Mouse (Mus musculus) liver, embryonic 11.5 days (tissue): ENCODE data around the gene Agbl5. TPM values are rescaled to one million over a fixed set of nuclear protein-coding genes. Genes with fewer than 3 reads are reported as not detected.

Experiments used
- ATAC-seq: fragments of 200-750 bp; cut with Nextera tagmentation; replicated peaks from 2 replicates; pipeline ENCODE4 v1.8.0; 2017; ENCODE audit warnings: moderate number of reproducible peaks, mild to moderate bottlenecking, moderate TSS enrichment, moderate library complexity; ENCODE audit not compliant: low FRiP score
- DNase-seq: peaks from one replicate; pipeline ENCODE4 v3.0.0-alpha.2; 2017; ENCODE audit warnings: low spot score
- H3K27ac ChIP-seq: fragments of 300-500 bp; sonication (generic); 2 replicates; pipeline ENCODE4 v1.5.1; 2014; ENCODE audit warnings: mild to moderate bottlenecking, low read depth, low read length, control low read depth
- H3K27me3 ChIP-seq: fragments of 300-500 bp; sonication (generic); replicated peaks from 2 replicates; pipeline ENCODE4 v1.6.1; 2014; ENCODE audit warnings: low read length, mixed read lengths; ENCODE audit not compliant: control insufficient read depth, insufficient read depth
- H3K36me3 ChIP-seq: fragments of 300-500 bp; sonication (generic); 2 replicates; pipeline ENCODE4 v1.6.1; 2014; ENCODE audit warnings: mild to moderate bottlenecking, low read length, moderate library complexity, mixed read lengths; ENCODE audit not compliant: control insufficient read depth, insufficient read depth
- H3K4me1 ChIP-seq: fragments of 300-500 bp; sonication (generic); replicated peaks from 2 replicates; pipeline ENCODE4 v1.6.1; 2014; ENCODE audit warnings: low read length, mixed read lengths; ENCODE audit not compliant: control insufficient read depth, insufficient read depth
- H3K4me2 ChIP-seq: fragments of 300-500 bp; sonication (generic); 2 replicates; pipeline ENCODE4 v1.6.1; 2014; ENCODE audit warnings: mild to moderate bottlenecking, control low read depth, moderate library complexity
- H3K4me3 ChIP-seq: fragments of 300-500 bp; sonication (generic); 2 replicates; pipeline ENCODE4 v1.5.1; 2014; ENCODE audit warnings: low read depth, low read length, control low read depth
- H3K9ac ChIP-seq: fragments of 300-500 bp; sonication (generic); 2 replicates; pipeline ENCODE4 v1.6.1; 2014; ENCODE audit warnings: low read depth, low read length, control low read depth
- H3K9me3 ChIP-seq: fragments of 300-500 bp; sonication (generic); 2 replicates; pipeline ENCODE4 v1.6.1; 2016; ENCODE audit warnings: low read length, inconsistent platforms, mixed read lengths; ENCODE audit not compliant: control insufficient read depth
- WGBS: fragments of 180-500 bp; shearing (Covaris S2); extraction: QIAGEN DNeasy Blood & Tissue Kit; methylation state at CpG from one replicate; pipeline ENCODE4 v1.1.7; 2014; 5-methylcytosine and 5-hydroxymethylcytosine counted together
- polyA plus RNA-seq: library from polyadenylated mRNA; unstranded; fragments of >200 nt; fragmentation: Nextera tagmentation; extraction: Ambion mirVana; gene quantifications from 2 replicates; pipeline ENCODE4 v1.2.1, GENCODE M21; 2014

Gene Agbl5
- polyA plus RNA-seq, 1 experiment from 2014 or later = 14.4 TPM

DNA sequence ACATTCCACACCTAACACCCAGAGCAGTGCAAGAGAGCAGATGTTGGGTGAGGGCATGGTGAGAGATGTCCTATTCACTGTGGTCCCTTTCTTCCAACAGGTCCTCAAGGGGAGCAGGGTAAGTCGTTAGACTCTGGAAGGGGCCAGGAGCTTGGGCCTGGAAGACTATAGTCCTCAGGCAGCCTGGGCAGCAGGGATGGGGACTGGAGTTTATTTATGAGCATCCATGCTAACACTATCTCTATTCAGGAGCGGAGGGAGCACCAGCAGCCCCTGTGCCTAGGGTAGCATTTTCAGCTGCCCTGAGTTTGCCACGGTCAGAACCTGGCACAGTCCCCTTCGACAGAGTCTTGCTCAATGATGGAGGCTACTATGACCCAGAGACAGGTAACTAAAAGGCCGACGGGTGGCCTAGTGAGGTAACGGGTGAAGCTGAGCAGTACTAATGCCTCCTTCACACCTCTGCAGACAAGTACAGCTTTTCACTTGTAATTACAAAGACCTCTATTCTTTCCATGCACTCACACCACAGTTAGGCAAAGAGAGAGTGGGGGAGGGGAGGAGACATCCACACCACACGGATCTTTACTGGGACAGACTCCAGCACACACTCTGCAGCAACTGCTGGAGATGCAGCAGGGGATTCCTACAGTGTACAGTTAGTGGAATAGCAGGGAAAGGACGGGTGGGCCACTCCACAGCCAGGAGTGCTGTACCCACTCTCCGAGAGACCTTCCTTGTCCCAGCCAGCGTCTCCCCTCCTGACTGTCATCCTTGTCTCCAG, 31.5 kb downstream of the Agbl5 start:
- H3K27me3 ChIP-seq = no peaks in the 10 kb centered on the region
- 79% methylated on average over 11 of the region's 11 CpGs for WGBS
- peak overlapping the region; percentile 98; the same call in 1 of the 2 replicates for H3K4me2 ChIP-seq
- no peak overlapping the region for H3K4me3 ChIP-seq
- no peak overlapping the region for H3K27ac ChIP-seq
- H3K4me1 ChIP-seq = peaks cover 38% of the 10 kb centered on the region
- DNase-seq = no peak
- H3K9me3 ChIP-seq = no peaks in the 10 kb centered on the region
- ATAC-seq = no peak
- no peak overlapping the region for H3K9ac ChIP-seq
- H3K36me3 ChIP-seq = peaks cover 26% of the 10 kb centered on the region

DNA sequence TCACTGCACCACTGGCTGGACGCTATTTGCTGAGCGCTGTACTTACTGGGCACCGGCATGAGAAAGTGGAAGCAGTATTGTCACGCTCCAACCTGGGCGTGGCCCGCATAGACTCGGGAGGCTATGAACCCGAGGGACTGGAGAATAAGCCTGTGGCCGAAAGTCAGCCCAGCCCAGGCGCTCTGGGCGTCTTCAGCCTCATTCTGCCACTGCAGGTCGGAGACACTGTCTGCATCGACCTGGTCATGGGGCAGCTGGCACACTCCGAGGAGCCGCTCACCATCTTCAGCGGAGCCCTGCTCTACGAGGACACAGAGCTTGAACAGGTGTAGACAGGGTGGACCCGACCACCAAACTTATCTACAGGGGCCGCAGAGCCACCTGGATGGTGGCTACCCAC, 32.1 kb downstream of the Agbl5 start:
- no peak for ATAC-seq
- peaks cover 32% of the 10 kb centered on the region for H3K4me1 ChIP-seq
- peak overlapping the region; percentile 98 for H3K4me2 ChIP-seq
- peak overlapping the region; percentile 51 for H3K4me3 ChIP-seq
- no peak for DNase-seq
- H3K9ac ChIP-seq = peak overlapping the region; percentile 38
- peaks cover 26% of the 10 kb centered on the region for H3K36me3 ChIP-seq
- WGBS = 60% methylated on average over 19 of the region's 19 CpGs
- H3K27me3 ChIP-seq = no peaks in the 10 kb centered on the region
- H3K27ac ChIP-seq = peak overlapping the region; percentile 61
- no peaks in the 10 kb centered on the region for H3K9me3 ChIP-seq

DNA sequence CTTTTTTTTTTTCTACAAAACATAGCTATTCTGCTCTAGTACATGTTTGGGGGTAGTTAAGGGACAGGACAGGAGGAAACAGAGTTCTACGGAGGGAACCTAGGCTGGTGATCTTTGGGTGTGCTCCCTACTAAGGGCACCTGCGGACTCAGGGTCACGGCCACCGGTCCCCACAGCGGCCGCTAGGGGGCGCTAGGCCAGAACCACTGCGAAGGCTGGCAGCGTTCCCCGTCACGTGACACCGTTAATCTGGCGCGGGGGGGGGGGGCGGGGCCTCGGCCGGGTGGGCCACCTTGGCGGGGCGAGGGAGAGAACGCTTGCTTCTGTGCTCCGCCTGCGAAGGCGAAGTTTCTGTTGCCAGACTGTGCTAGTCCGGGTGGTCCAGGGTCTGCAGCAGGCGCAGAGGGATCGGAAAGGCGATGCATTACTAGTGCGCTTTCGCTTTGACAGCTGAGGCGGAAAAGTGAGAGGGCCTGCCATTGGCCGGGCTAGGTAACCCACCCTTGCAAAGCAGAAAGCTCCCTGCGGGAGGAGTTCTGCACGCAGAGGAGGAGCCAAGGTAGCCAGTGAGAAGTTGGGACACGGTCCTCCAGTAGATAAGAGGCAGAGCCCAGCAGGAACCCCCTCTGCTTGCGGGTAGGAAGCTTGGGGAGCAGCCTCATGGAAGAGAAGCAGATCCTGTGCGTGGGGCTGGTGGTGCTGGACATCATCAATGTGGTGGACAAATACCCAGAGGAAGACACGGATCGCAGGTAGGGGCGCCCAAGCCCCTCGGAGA, 33.0 kb downstream of the Agbl5 start, which contains the start of gene Khk:
Khk (plus strand) TSS at position 176 of the 778 bp plus-strand sequence.
- Histone ChIP-seq H3K36me3 (peaks cover 26% of the 10 kb centered on the region), H3K27ac (peak within 1 kb of the TSS; percentile 61), H3K27me3 (no peaks in the 10 kb centered on the region), H3K4me3 (peak within 1 kb of the TSS; percentile 51), H3K9me3 (no peaks in the 10 kb centered on the region), H3K4me2 (peak within 1 kb of the TSS; percentile 98), H3K9ac (peak within 1 kb of the TSS; percentile 61), H3K4me1 (peaks cover 26% of the 10 kb centered on the region)
- WGBS = 1% methylated on average over 39 of the region's 40 CpGs
- ATAC-seq (peak; percentile 93), DNase-seq (peak; percentile 94)

GRCm38 (mm10) chr5:30922581-30923041, 34.1 kb downstream of the Agbl5 start:
- H3K4me3 ChIP-seq = peak overlapping the region; percentile 51
- peak overlapping the region; percentile 98 for H3K4me2 ChIP-seq
- H3K27ac ChIP-seq = no peak overlapping the region; the same call in 1 of the 2 replicates
- no peaks in the 10 kb centered on the region for H3K9me3 ChIP-seq
- peak overlapping the region; percentile 61 for H3K9ac ChIP-seq
- no peak for DNase-seq
- H3K27me3 ChIP-seq = no peaks in the 10 kb centered on the region
- H3K4me1 ChIP-seq = peaks cover 18% of the 10 kb centered on the region
- 46% methylated on average over 10 of the region's 10 CpGs for WGBS
- peaks cover 19% of the 10 kb centered on the region for H3K36me3 ChIP-seq
- ATAC-seq = no peak

DNA sequence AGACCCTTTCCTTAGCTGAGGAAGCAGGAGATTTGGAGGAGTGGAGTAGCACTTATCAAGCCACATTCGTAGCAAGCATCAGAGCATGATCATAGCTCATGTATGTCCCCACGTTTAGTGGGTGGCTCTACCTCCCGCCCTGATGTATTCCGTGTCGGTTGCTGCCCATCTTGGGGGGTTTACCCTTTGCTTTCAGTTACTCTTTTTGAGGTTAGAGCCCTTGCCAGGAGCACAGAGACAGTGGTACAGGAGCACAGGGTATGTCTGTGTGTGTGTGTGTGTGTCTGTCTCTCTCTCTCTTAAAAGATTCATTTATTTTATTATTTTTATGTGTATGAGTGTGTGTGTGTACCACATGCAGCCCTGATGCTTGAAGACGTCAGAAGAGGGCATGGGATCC, 34.6 kb downstream of the Agbl5 start:
- ATAC-seq (no peak), DNase-seq (no peak)
- Histone ChIP-seq H3K4me1 (peaks cover 18% of the 10 kb centered on the region), H3K4me2 (peak overlapping the region; percentile 98), H3K27me3 (no peaks in the 10 kb centered on the region), H3K36me3 (peaks cover 16% of the 10 kb centered on the region), H3K9me3 (no peaks in the 10 kb centered on the region), H3K27ac (no peak overlapping the region), H3K4me3 (no peak overlapping the region; the same call in 1 of the 2 replicates), H3K9ac (no peak overlapping the region; the same call in 1 of the 2 replicates)
- WGBS = 59% methylated on average over 6 of the region's 6 CpGs

DNA sequence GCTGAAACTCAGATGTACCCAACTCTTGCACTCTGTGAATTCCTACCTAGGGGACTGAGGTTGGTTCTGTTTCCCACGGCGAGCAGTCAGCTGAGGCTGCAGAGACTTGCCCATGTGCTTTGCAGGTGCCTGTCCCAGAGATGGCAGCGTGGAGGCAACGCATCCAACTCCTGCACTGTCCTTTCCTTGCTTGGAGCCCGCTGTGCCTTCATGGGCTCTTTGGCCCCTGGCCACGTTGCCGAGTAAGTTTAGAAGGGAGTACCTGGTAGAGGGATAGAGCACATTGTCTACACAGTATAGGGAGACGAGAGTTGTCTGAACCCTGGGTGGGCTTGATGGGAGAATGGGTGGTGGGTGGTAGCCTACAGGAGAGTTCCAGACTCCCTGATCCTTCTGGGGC, 36.1 kb downstream of the Agbl5 start:
- H3K4me2 ChIP-seq = no peak overlapping the region
- WGBS = 85% methylated on average over 8 of the region's 8 CpGs
- H3K9ac ChIP-seq = no peak overlapping the region
- DNase-seq (no peak), ATAC-seq (no peak)
- H3K27ac ChIP-seq = no peak overlapping the region
- H3K9me3 ChIP-seq = no peaks in the 10 kb centered on the region
- peaks cover 18% of the 10 kb centered on the region for H3K4me1 ChIP-seq
- 0 out of 2 replicates have a peak, but pooled peaks cover 8% of the 10 kb centered on the region for H3K36me3 ChIP-seq
- no peaks in the 10 kb centered on the region for H3K27me3 ChIP-seq
- H3K4me3 ChIP-seq = no peak overlapping the region

DNA sequence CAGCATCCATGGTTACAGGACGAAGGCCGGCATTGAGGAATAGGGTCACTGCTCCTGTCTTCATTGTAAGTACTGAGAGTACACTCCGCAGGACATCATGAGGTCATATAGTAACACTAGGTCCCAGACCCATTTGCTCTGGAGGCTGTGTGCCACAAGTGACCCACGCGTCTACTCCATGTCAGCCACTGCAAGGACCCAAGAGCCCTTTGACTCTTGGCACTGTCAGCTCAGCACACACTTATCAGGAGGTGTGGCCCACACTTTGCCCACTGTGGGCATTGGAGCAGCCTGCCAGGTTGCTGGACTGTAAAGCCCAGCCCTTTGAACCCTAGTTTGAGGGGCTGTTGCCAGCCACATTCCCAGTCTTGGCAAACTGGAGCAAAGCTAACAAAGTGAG, 36.7 kb downstream of the Agbl5 start:
- Histone ChIP-seq H3K27me3 (no peaks in the 10 kb centered on the region), H3K36me3 (0 out of 2 replicates have a peak, but pooled peaks cover 3% of the 10 kb centered on the region), H3K4me2 (no peak overlapping the region), H3K4me1 (peaks cover 18% of the 10 kb centered on the region), H3K9me3 (no peaks in the 10 kb centered on the region), H3K9ac (no peak overlapping the region), H3K27ac (no peak overlapping the region), H3K4me3 (no peak overlapping the region)
- no peak for DNase-seq
- WGBS = 91% methylated on average over 5 of the region's 5 CpGs
- ATAC-seq = no peak

- DNase-seq (no peak), ATAC-seq (no peak)
- H3K27ac ChIP-seq = no peak overlapping the region
- no peaks in the 10 kb centered on the region for H3K36me3 ChIP-seq
- H3K4me2 ChIP-seq = no peak overlapping the region
- no peaks in the 10 kb centered on the region for H3K9me3 ChIP-seq
- no peak overlapping the region for H3K9ac ChIP-seq
- H3K27me3 ChIP-seq = no peaks in the 10 kb centered on the region
- H3K4me3 ChIP-seq = no peak overlapping the region
- peaks cover 11% of the 10 kb centered on the region for H3K4me1 ChIP-seq
- WGBS = 74% methylated on average over 2 of the region's 2 CpGs
These were observed 37.6 kb downstream of the Agbl5 start for GRCm38 (mm10) chr5:30926073-30926472.
